Mouse (Mus musculus) limb, embryonic 12.5 days (tissue): ENCODE measurements around the gene Mybl2. TPM values are rescaled to one million over a fixed set of nuclear protein-coding genes. Genes with fewer than 3 reads are reported as not detected.

ENCODE experiments used
- ATAC-seq: fragments of 200-750 bp; cut with Nextera tagmentation; 2 replicates; pipeline ENCODE4 v1.8.0; 2017; ENCODE audit warnings: low read depth, moderate TSS enrichment; ENCODE audit not compliant: insufficient number of reproducible peaks, insufficient read depth, low FRiP score, low TSS enrichment
- H3K27ac ChIP-seq: fragments of 300-500 bp; sonication (generic); 2 replicates; pipeline ENCODE4 v1.5.1; 2016; ENCODE audit warnings: mild to moderate bottlenecking, moderate library complexity
- H3K27me3 ChIP-seq: fragments of 300-500 bp; sonication (generic); 2 replicates; pipeline ENCODE4 v1.6.1; 2016; ENCODE audit warnings: mild to moderate bottlenecking, moderate library complexity
- H3K36me3 ChIP-seq: fragments of 300-500 bp; sonication (generic); 2 replicates; pipeline ENCODE4 v1.6.1; 2016; ENCODE audit warnings: mild to moderate bottlenecking, moderate library complexity
- H3K4me1 ChIP-seq: fragments of 300-500 bp; sonication (generic); replicated peaks from 2 replicates; pipeline ENCODE4 v1.6.1; 2016
- H3K4me2 ChIP-seq: fragments of 300-500 bp; sonication (generic); 2 replicates; pipeline ENCODE4 v1.6.1; 2016; ENCODE audit warnings: mild to moderate bottlenecking, moderate library complexity
- H3K4me3 ChIP-seq: fragments of 300-500 bp; sonication (generic); replicated peaks from 2 replicates; pipeline ENCODE4 v1.5.1; 2016; ENCODE audit warnings: mild to moderate bottlenecking
- H3K9ac ChIP-seq: fragments of 300-500 bp; sonication (generic); replicated peaks from 2 replicates; pipeline ENCODE4 v1.6.1; 2016; ENCODE audit warnings: mild to moderate bottlenecking, moderate library complexity
- H3K9me3 ChIP-seq: fragments of 300-500 bp; sonication (generic); 2 replicates; pipeline ENCODE4 v1.6.1; 2016; ENCODE audit warnings: mild to moderate bottlenecking, moderate library complexity
- WGBS: fragments of 180-500 bp; shearing (Covaris S2); methylation state at CpG from one replicate; pipeline ENCODE4 v1.1.7; 2016; 5-methylcytosine and 5-hydroxymethylcytosine counted together
- polyA plus RNA-seq: library from polyadenylated mRNA; unstranded; fragments of >200 nt; fragmentation: Nextera tagmentation; extraction: Ambion mirVana; gene quantifications from 2 replicates; pipeline ENCODE4 v1.2.1, GENCODE M21; 2016

The Mybl2 gene
- polyA plus RNA-seq, 1 experiment from 2014 or later = 39.1 TPM

DNA sequence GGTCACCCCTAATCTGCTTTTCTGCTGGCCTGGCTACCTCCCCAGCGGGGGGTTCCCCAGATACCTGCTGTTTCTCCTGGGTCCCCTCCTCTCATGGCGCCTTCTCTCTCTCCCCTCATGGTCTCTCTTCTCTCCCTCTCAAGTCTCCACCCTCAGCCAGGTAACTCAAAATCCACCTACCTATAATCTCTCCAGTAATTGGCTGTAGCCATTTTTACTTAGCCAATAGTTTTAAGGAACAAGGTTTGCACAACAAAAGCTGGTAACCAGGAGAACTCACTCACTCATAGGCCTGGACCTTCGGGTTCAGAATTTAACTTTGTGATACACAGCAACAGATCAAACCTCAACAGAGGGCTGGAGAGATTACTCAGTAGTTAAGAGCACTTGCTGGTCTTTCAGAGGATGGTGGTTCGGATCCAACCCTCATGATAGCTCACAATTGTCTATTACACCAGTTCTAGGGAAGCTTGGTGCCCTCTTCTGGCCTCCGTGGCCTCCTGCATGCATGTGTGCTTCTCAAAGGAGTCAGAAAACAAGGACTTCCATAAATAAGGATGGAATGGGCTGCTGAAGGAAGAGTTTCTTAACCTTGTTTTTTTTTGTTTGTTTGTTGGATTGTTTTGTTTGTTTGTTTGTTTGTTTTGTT, 35.1 kb downstream of the Mybl2 start:
- no peak overlapping the region for H3K4me3 ChIP-seq
- H3K9me3 ChIP-seq = no peaks in the 10 kb centered on the region
- no peak overlapping the region for H3K27ac ChIP-seq
- H3K27me3 ChIP-seq = no peaks in the 10 kb centered on the region
- H3K4me2 ChIP-seq = no peak overlapping the region
- H3K36me3 ChIP-seq = no peaks in the 10 kb centered on the region; the same call in 1 of the 2 replicates
- H3K4me1 ChIP-seq = no peaks in the 10 kb centered on the region
- WGBS = 74% methylated on average over 5 of the region's 5 CpGs
- H3K9ac ChIP-seq = no peak overlapping the region
- ATAC-seq = no peak

DNA sequence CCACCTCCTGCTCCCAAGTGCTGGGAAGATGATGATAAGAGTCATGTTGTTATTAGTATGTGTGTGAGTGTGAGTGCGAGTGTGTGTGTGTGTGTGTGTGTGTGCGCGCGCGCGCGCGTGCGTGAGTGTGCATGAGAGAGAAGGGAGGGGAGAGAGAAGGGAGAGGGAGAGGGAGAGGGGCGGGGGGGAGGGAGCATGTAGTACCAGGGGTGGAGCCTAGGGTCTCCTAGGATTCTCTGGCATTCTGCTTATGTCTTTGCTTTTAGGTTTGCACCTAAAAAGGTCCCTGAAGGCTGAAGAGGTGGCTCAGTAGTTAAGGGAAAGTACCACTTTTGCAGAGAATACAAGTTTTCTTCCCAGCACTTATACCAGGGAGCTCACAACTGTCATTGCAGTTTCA, 40.4 kb downstream of the Mybl2 start:
- ATAC-seq = no peak
- H3K9me3 ChIP-seq = no peaks in the 10 kb centered on the region
- H3K27me3 ChIP-seq = 0 out of 2 replicates have a peak, but pooled peaks cover 4% of the 10 kb centered on the region
- H3K4me1 ChIP-seq = 0 out of 2 replicates have a peak, but pooled peaks cover 6% of the 10 kb centered on the region
- H3K4me2 ChIP-seq = no peak overlapping the region
- H3K9ac ChIP-seq = no peak overlapping the region
- no peaks in the 10 kb centered on the region for H3K36me3 ChIP-seq
- WGBS = 92% methylated on average over 10 of the region's 10 CpGs
- H3K4me3 ChIP-seq = no peak overlapping the region
- H3K27ac ChIP-seq = no peak overlapping the region

DNA sequence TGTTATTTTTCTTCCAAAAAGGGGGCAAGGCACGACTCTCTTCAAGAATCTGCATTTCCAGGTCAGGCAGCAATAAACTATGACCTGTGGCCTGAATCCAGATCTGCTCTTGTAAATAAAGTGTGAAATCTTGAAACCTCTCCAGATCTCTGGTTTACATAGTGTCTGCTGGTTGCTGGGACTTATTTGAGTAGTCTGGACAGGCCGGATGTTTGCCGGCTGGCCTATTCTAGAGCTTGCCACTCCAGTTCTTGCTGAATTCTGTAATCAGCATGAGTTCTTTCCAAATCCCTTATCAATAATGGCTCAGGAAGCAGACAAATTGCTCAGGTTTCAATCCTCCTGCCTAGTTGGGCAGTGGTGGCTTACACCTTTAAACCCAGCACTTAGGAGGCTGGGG, 41.3 kb downstream of the Mybl2 start:
- no peak overlapping the region for H3K27ac ChIP-seq
- H3K36me3 ChIP-seq = no peaks in the 10 kb centered on the region
- no peak overlapping the region for H3K4me2 ChIP-seq
- no peak for ATAC-seq
- 73% methylated on average over 3 of the region's 3 CpGs for WGBS
- no peak overlapping the region for H3K9ac ChIP-seq
- no peaks in the 10 kb centered on the region for H3K9me3 ChIP-seq
- no peak overlapping the region for H3K4me3 ChIP-seq
- H3K27me3 ChIP-seq = 0 out of 2 replicates have a peak, but pooled peaks cover 4% of the 10 kb centered on the region
- H3K4me1 ChIP-seq = 0 out of 2 replicates have a peak, but pooled peaks cover 6% of the 10 kb centered on the region

- Histone ChIP-seq H3K27me3 (peaks cover 4% of the 10 kb centered on the region; the same call in 1 of the 2 replicates), H3K9ac (no peak overlapping the region), H3K4me1 (peaks cover 18% of the 10 kb centered on the region; the same call in 1 of the 2 replicates), H3K36me3 (no peaks in the 10 kb centered on the region), H3K4me3 (no peak overlapping the region), H3K9me3 (no peaks in the 10 kb centered on the region), H3K27ac (no peak overlapping the region), H3K4me2 (no peak overlapping the region)
- no peak for ATAC-seq
- WGBS = 55% methylated on average over 8 of the region's 8 CpGs
Observed at GRCm38 (mm10) chr2:163099919-163100318, 45.4 kb downstream of the Mybl2 start.

DNA sequence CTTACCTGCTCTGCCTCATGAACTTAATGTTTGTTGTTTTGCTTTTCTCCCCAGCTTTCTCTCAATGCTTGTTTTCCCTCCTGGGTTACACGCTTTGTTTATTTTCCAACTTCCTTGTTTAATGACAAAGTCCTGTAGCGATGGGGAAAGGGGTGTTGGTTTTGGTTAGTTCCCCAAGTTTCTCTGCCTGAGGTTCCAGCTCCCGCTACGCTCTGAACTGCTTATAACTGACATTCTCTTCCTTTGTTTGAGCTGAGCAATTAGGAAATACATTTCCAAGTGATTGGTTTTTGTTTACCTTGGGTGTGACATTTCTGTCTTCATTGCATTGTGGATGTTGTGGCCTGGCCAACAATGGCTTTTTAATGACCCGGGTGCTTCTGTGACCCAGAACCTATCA, 46.1 kb downstream of the Mybl2 start:
- H3K27me3 ChIP-seq = peaks cover 4% of the 10 kb centered on the region; the same call in 1 of the 2 replicates
- no peak overlapping the region for H3K9ac ChIP-seq
- no peaks in the 10 kb centered on the region for H3K9me3 ChIP-seq
- no peak overlapping the region for H3K4me2 ChIP-seq
- ATAC-seq = no peak
- H3K4me1 ChIP-seq = peaks cover 18% of the 10 kb centered on the region; the same call in 1 of the 2 replicates
- no peak overlapping the region for H3K27ac ChIP-seq
- no peak overlapping the region for H3K4me3 ChIP-seq
- no peaks in the 10 kb centered on the region for H3K36me3 ChIP-seq
- whole genome bisulfite sequencing = 73% methylated on average over 5 of the region's 5 CpGs

GRCm38 (mm10) chr2:163101646-163102203, 47.2 kb downstream of the Mybl2 start:
- H3K27ac ChIP-seq = no peak overlapping the region
- peaks cover 4% of the 10 kb centered on the region; the same call in 1 of the 2 replicates for H3K27me3 ChIP-seq
- 5% methylated on average over 10 of the region's 10 CpGs for WGBS
- H3K9me3 ChIP-seq = no peaks in the 10 kb centered on the region
- peaks cover 18% of the 10 kb centered on the region; the same call in 1 of the 2 replicates for H3K4me1 ChIP-seq
- H3K9ac ChIP-seq = no peak overlapping the region
- no peak overlapping the region for H3K4me3 ChIP-seq
- no peak overlapping the region for H3K4me2 ChIP-seq
- H3K36me3 ChIP-seq = no peaks in the 10 kb centered on the region
- no peak for ATAC-seq

GRCm38 (mm10) chr2:163102216-163102615, 47.7 kb downstream of the Mybl2 start:
- Histone ChIP-seq H3K4me2 (no peak overlapping the region), H3K9me3 (no peaks in the 10 kb centered on the region), H3K27me3 (peaks cover 4% of the 10 kb centered on the region; the same call in 1 of the 2 replicates), H3K4me3 (no peak overlapping the region), H3K9ac (no peak overlapping the region), H3K27ac (no peak overlapping the region), H3K36me3 (no peaks in the 10 kb centered on the region), H3K4me1 (peaks cover 18% of the 10 kb centered on the region; the same call in 1 of the 2 replicates)
- no peak for ATAC-seq
- WGBS = 64% methylated on average over 7 of the region's 7 CpGs

DNA sequence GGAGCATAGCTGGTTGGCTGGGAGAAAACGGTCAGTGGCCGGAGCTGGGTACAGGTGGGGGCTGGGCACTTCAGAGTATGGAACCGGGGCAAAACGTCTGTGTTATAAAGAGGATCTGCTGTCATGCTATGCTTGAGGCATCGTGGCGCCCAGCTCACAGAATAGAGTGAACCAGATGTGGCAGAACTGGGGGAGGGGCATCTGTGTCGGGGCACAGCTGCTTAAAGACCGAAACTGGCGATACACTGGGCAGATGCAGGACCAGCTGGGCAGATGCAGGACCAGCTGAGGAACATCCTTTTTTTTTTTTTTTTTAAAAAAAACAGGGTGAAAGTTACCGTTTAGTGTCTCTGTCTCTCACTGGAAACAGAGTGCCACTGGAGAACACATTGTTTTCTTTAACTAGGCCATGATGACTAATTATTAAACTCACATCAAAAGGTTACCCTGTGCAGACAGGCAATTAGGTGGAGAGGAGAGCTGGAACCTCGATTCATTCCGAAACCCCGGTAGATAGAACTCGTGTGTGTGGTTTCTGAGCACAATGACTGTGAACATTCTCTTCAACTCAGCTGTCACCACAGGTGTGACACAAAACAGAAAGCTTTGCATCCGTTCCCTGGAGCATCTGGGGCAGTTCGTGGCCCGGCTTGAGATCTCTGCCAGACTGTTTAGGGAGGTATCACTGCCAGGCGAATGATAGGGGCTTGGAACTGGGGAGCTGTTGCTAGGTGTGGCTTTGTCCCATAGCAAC, 48.6 kb downstream of the Mybl2 start:
- ATAC-seq = no peak
- no peak overlapping the region for H3K4me3 ChIP-seq
- H3K36me3 ChIP-seq = no peaks in the 10 kb centered on the region
- peaks cover 4% of the 10 kb centered on the region; the same call in 1 of the 2 replicates for H3K27me3 ChIP-seq
- 35% methylated on average over 18 of the region's 18 CpGs for WGBS
- H3K4me2 ChIP-seq = no peak overlapping the region
- no peak overlapping the region for H3K27ac ChIP-seq
- H3K9me3 ChIP-seq = no peaks in the 10 kb centered on the region
- H3K4me1 ChIP-seq = peaks cover 18% of the 10 kb centered on the region; the same call in 1 of the 2 replicates
- H3K9ac ChIP-seq = no peak overlapping the region

- Histone ChIP-seq H3K4me3 (no peak overlapping the region), H3K4me1 (peaks cover 18% of the 10 kb centered on the region; the same call in 1 of the 2 replicates), H3K27me3 (peaks cover 4% of the 10 kb centered on the region; the same call in 1 of the 2 replicates), H3K9ac (no peak overlapping the region), H3K27ac (no peak overlapping the region), H3K36me3 (no peaks in the 10 kb centered on the region), H3K4me2 (no peak overlapping the region), H3K9me3 (no peaks in the 10 kb centered on the region)
- no peak for ATAC-seq
- 84% methylated on average over 13 of the region's 13 CpGs for WGBS
Observed at GRCm38 (mm10) chr2:163104086-163104770, 49.7 kb downstream of the Mybl2 start.

DNA sequence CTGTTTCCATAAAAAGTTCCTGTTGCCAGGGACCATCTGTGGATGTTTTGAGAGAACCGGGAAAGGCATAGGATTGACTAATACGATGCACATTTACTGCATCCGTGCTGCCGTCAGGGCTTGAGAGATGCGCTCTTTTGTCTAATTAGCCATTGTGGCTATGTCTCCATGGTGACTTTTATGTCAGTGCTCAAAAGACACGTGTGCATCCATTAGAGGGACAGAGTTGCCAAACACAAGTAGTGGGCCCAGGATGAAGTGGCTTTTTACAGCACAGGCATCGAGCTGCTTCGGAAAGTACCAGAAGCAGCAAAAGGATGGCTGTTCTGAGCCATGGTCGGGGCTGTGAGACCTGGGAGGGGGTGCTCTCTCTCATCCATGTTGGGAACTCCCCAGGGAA, 53.9 kb downstream of the Mybl2 start:
- ATAC-seq = no peak

GRCm38 (mm10) chr2:163110706-163111105, 56.2 kb downstream of the Mybl2 start:
- no peaks in the 10 kb centered on the region for H3K27me3 ChIP-seq
- H3K4me1 ChIP-seq = no peaks in the 10 kb centered on the region
- no peaks in the 10 kb centered on the region for H3K9me3 ChIP-seq
- no peak for ATAC-seq
- no peaks in the 10 kb centered on the region for H3K36me3 ChIP-seq
- H3K4me3 ChIP-seq = no peak overlapping the region
- H3K27ac ChIP-seq = no peak overlapping the region
- no peak overlapping the region for H3K4me2 ChIP-seq
- WGBS = 90% methylated on average over 1 of the region's 1 CpGs
- H3K9ac ChIP-seq = no peak overlapping the region

More for the DNA sequence above, 53.9 kb downstream of the Mybl2 start:
- Histone ChIP-seq H3K4me1 (peaks cover 6% of the 10 kb centered on the region; the same call in 1 of the 2 replicates), H3K27me3 (no peaks in the 10 kb centered on the region), H3K27ac (no peak overlapping the region), H3K36me3 (no peaks in the 10 kb centered on the region), H3K9me3 (no peaks in the 10 kb centered on the region), H3K9ac (no peak overlapping the region), H3K4me3 (no peak overlapping the region), H3K4me2 (no peak overlapping the region)
- WGBS = 84% methylated on average over 9 of the region's 9 CpGs
